Mouse (Mus musculus): ENCODE results near the gene Nme7. TPM values are rescaled to one million over a fixed set of nuclear protein-coding genes. Genes with fewer than 3 reads are reported as not detected.

The Nme7 gene
- polyA plus RNA-seq, 1 experiment: 22.2 TPM

DNA sequence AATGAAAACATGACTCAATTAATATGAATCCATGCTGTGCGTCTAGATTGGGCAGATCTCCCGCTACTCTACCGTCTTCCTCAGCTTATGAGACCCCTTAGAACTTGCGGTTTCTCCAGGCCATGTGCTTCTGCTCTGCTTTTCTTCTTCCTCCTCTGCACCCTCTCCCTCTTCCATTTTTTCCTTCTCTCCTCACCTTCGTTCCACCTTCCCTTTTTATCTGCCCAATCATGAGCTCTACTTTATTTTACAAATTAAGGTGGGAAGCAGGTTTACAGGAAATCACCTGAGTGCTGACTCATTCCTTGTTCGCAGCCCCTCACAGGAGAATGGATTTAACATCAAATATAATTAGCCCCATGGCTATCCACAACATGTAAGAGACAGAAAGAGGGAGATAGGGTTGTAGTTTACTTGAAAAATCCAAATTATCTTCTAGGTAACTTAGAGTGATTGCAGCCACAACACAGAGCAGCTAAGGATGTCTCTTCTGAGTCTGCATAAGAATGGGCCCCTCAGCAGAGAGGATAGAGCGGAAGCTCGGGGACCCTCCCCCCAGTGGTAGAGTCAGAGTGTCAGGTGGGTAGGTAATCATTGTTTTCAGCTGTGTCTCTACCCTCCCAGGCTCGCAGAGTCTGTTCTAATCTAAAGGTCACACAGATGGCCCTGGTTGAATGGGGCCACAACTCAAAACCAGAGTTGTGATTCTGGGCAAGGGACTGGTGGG, 73.0 kb downstream of the Nme7 start:
- DNase-seq (ENCODE audit: extremely low spot score in 1 of 2, low spot score in 1 of 2): no peak

DNA sequence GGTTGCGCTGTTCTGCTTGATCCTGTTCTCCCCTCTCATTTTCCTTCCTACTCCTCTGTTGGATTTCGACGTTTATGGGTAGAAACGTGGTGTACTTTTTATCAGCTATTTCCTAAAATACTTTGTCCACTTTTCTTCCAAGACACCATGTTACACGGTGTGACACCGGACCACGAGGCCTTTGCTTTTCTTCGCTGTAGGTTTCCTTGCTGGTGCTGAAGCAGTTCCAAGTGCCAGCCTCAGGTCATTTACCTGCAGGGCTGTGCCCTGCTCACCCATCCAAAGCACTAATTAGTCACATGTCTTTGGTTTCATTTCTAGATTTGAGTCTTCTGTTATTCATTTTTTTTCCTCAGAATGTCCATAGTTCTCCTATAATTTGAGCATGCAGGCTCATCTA, 79.7 kb downstream of the Nme7 start:
- DNase-seq (ENCODE audit: extremely low spot score in 1 of 2, low spot score in 1 of 2): no peak

- no peak for DNase-seq (ENCODE audit: extremely low spot score in 1 of 2, low spot score in 1 of 2)
Measured at GRCm38 (mm10) chr1:164384354-164384753, 80.4 kb downstream of the Nme7 start.

GRCm38 (mm10) chr1:164384972-164385371, 81.1 kb downstream of the Nme7 start:
- no peak for DNase-seq (ENCODE audit: extremely low spot score in 1 of 2, low spot score in 1 of 2)

- no peak for DNase-seq (ENCODE audit: extremely low spot score in 1 of 2, low spot score in 1 of 2)
Measured at GRCm38 (mm10) chr1:164389743-164390142, 85.8 kb downstream of the Nme7 start.

- no peak for DNase-seq (ENCODE audit: extremely low spot score in 1 of 2, low spot score in 1 of 2)
Measured at GRCm38 (mm10) chr1:164392176-164392575, 88.3 kb downstream of the Nme7 start.

GRCm38 (mm10) chr1:164395131-164395780, 91.3 kb downstream of the Nme7 start:
- peak; percentile 58 to 76 for DNase-seq (ENCODE audit: extremely low spot score in 1 of 2, low spot score in 1 of 2)

DNA sequence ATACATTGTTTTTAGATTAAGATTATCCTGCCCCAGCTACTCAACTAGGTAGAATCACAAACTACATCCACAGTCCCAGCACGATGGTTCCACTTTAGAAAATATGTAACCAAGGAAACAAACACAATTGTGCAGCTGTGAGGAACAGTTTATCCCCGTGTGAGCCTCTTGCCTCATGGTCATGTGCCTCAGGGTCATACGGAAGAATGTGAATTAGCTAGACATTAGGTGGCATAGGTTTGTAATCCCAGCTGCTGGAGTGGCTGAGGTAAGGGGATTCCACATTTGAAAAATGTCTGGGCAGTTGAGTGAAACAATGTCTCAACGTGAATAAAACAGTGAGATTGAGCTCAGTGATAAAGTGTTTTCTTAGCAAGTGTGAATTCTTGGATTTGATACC, 93.8 kb downstream of the Nme7 start:
- no peak for DNase-seq (ENCODE audit: extremely low spot score in 1 of 2, low spot score in 1 of 2)

DNA sequence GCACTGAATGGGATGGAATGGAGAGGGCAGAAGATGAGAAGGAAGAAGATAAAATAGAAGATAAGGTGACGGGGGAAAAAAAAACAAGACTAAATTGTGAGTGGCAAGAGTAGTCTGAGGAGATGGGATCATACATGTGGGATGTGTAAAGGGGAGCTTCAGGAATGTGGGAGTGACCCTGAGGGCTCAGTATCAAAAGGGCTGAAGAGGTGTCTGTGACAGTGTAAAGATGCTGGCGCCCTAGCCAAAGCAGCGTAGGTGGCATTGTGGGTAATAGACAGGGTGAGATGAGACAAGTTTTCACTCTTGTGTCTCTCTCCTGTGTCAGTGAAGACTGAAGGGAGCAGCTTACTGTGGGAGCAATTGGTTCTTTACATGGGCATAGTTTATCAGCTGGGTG, 95.7 kb downstream of the Nme7 start:
- no peak for DNase-seq (ENCODE audit: extremely low spot score in 1 of 2, low spot score in 1 of 2)

GRCm38 (mm10) chr1:164405385-164405802, 101.5 kb downstream of the Nme7 start:
- DNase-seq (ENCODE audit: extremely low spot score in 1 of 2, low spot score in 1 of 2): no peak

- DNase-seq (ENCODE audit: extremely low spot score in 1 of 2, low spot score in 1 of 2): no peak
Measured at GRCm38 (mm10) chr1:164406506-164406905, 102.6 kb downstream of the Nme7 start.

GRCm38 (mm10) chr1:164408655-164409054, 104.7 kb downstream of the Nme7 start:
- no peak for DNase-seq (ENCODE audit: extremely low spot score in 1 of 2, low spot score in 1 of 2)

DNA sequence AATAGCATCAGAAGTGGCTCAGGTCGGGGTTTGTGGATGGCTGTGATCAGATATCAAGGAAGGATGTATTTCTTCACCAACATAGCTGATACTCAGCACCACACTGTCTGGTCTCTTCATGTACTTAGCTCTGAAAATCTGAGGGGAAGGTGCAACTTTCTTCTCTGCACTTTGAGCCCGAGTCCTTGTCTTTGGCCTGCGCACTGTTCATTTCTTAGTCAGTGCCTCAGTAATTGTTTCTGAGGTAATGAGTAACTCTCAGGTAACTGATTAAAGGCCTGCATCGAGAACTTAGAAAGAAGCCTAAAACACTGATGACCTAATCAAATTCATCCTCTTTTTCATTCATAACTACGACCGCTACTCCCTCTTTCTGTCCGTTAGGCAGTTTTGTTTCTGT, 107.4 kb downstream of the Nme7 start:
- DNase-seq (ENCODE audit: extremely low spot score in 1 of 2, low spot score in 1 of 2): no peak

DNA sequence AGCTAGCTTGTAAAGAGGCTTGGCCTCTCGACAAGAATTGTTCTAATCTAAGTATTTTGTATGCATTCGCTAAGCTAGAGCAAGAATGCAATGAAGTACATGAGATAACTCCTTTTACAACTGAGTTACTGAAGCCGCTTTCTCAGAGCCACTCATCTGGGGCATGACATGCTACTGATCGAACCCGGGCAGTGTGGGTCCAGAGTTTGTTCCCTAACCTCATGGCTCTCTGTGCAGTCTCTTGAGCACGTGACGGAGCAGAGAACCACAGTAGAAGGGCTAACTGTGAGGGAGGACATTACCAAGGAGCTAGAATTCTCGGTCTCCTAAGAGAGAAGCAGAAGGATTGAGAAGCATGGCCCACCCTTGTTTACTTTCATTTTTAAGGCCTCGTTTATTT, 109.0 kb downstream of the Nme7 start:
- DNase-seq (ENCODE audit: extremely low spot score in 1 of 2, low spot score in 1 of 2): no peak

DNA sequence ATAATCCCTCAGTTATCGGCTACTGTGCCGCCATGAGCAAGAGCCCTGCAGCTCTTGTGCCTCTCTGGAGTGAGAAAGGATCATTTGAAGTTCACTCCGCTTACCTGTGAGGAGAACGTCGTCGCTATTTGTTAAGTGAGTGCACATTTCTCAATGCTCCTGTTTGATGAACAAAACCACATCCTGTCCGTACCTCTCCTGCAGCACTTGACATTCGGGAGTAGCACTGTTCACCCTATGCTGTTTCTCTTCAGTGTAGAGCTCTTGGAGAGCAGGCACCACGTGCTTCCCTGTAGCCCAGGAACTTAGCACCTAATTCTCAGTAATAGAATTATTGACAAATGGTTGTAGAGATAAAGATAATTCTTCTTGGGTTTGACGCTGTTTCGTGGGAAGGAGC, 109.7 kb downstream of the Nme7 start:
- no peak for DNase-seq (ENCODE audit: extremely low spot score in 1 of 2, low spot score in 1 of 2)

- DNase-seq (ENCODE audit: extremely low spot score in 1 of 2, low spot score in 1 of 2): no peak
Measured at GRCm38 (mm10) chr1:164415347-164415751, 111.4 kb downstream of the Nme7 start.

GRCm38 (mm10) chr1:164416692-164417394, 112.9 kb downstream of the Nme7 start:
- no peak for DNase-seq (ENCODE audit: extremely low spot score in 1 of 2, low spot score in 1 of 2)

- no peak for DNase-seq (ENCODE audit: extremely low spot score in 1 of 2, low spot score in 1 of 2)
Measured at GRCm38 (mm10) chr1:164417604-164418003, 113.7 kb downstream of the Nme7 start.

- DNase-seq (ENCODE audit: extremely low spot score in 1 of 2, low spot score in 1 of 2): no peak
Measured at GRCm38 (mm10) chr1:164418320-164418719, 114.4 kb downstream of the Nme7 start.

DNA sequence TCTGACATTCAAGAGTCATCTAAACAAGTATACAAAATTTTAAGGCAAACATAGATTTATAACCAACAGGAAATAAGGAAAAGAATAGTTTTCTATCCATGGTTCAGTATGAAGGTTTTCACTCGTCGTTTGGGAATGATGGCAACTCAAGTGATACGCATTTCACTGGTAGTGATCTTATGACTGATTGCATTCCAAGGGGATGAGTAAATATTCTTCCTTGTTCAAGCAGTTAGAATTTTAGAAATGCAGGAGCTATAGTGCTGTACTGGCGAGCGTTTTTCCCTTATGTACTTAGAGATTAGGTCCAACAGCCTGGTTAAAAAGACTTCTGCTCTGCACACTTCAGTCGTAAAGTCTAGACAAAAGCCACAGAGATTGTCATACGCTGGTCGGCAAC, 115.5 kb downstream of the Nme7 start:
- DNase-seq (ENCODE audit: extremely low spot score in 1 of 2, low spot score in 1 of 2): no peak

GRCm38 (mm10) chr1:164420623-164421354, 116.9 kb downstream of the Nme7 start:
- DNase-seq (ENCODE audit: extremely low spot score in 1 of 2, low spot score in 1 of 2): no peak

Measured in frontal cortex, adult 2 months (tissue).